Mouse (Mus musculus): Measurements from ENCODE around the gene Lamtor3. TPM values are rescaled to one million over a fixed set of nuclear protein-coding genes. Genes with fewer than 3 reads are reported as not detected.
A peak's percentile ranks its signal among the peaks of the same experiment; 100 is the strongest.

The Lamtor3 gene
- total and polyA plus RNA-seq, 3 experiments = 77.5 to 88.3 TPM; not detected in 1

- H3K27me3 ChIP-seq (ENCODE audit: control insufficient read depth in 1 of 2, insufficient read depth in 2 of 2, low read length in 2 of 2) = no peaks in the 10 kb centered on the region
- H3K36me3 ChIP-seq (ENCODE audit: control insufficient read depth in 1 of 2, insufficient read depth in 2 of 2, low read length in 2 of 2) = peaks cover 0 to 2% of the 10 kb centered on the region in 2 experiments; a peak in 3 of 4 replicates
- H3K9ac ChIP-seq (ENCODE audit: control insufficient read depth, low read depth, low read length, poor library complexity, severe bottlenecking) = no peak overlapping the region
- no peaks in the 10 kb centered on the region for H3K79me2 ChIP-seq (ENCODE audit: control insufficient read depth, insufficient read depth, low read length, poor library complexity)
- TF ChIP-seq RCOR1 (IDR thresholded peaks at IDR 0.05; ENCODE audit: low read depth, low read length) (0 out of 2 replicates have a peak, but pooled peaks have one; percentile 35), ZNF384 (IDR thresholded peaks at IDR 0.05; ENCODE audit: low read depth, low read length) (peak; percentile 70; the same call in 1 of the 2 replicates), TBP (IDR thresholded peaks at IDR 0.05; ENCODE audit: low read depth, low read length) (no peak)
- no peak overlapping the region for H3K4me3 ChIP-seq (ENCODE audit: control insufficient read depth in 1 of 2, insufficient read depth in 1 of 2, low read depth in 2 of 2, low read length in 2 of 2)
- no peaks in the 10 kb centered on the region for H3K9me3 ChIP-seq (replicated peaks; ENCODE audit: insufficient read depth, low read length)
- no peak overlapping the region for H3K27ac ChIP-seq (ENCODE audit: control insufficient read depth, low read depth, low read length)
- DNase-seq (ENCODE audit: low read depth, low spot score) = no peak
- peaks cover 4 to 6% of the 10 kb centered on the region in 2 experiments; a peak in 3 of 4 replicates for H3K4me1 ChIP-seq (ENCODE audit: control insufficient read depth in 1 of 2, insufficient read depth in 2 of 2, low read length in 2 of 2)
These were observed 38.1 kb upstream of the Lamtor3 start for GRCm38 (mm10) chr3:137880109-137880748.

GRCm38 (mm10) chr3:137881093-137881492 is 37.2 kb upstream of the Lamtor3 start:
- peaks cover 0 to 2% of the 10 kb centered on the region in 2 experiments for H3K36me3 ChIP-seq (ENCODE audit: control insufficient read depth in 1 of 2, insufficient read depth in 2 of 2, low read length in 2 of 2)
- no peaks in the 10 kb centered on the region for H3K79me2 ChIP-seq (ENCODE audit: control insufficient read depth, insufficient read depth, low read length, poor library complexity)
- H3K9ac ChIP-seq (ENCODE audit: control insufficient read depth, low read depth, low read length, poor library complexity, severe bottlenecking) = no peak overlapping the region
- H3K4me1 ChIP-seq (ENCODE audit: control insufficient read depth in 1 of 2, insufficient read depth in 2 of 2, low read length in 2 of 2) = peaks cover 4 to 6% of the 10 kb centered on the region in 2 experiments; a peak in 3 of 4 replicates
- DNase-seq (ENCODE audit: low read depth, low spot score) = no peak
- no peaks in the 10 kb centered on the region for H3K27me3 ChIP-seq (ENCODE audit: control insufficient read depth in 1 of 2, insufficient read depth in 2 of 2, low read length in 2 of 2)
- no peaks in the 10 kb centered on the region for H3K9me3 ChIP-seq (replicated peaks; ENCODE audit: insufficient read depth, low read length)
- no peak overlapping the region for H3K27ac ChIP-seq (ENCODE audit: control insufficient read depth, low read depth, low read length)
- H3K4me3 ChIP-seq (ENCODE audit: control insufficient read depth in 1 of 2, insufficient read depth in 1 of 2, low read depth in 2 of 2, low read length in 2 of 2) = no peak overlapping the region
- TF ChIP-seq RCOR1 (IDR thresholded peaks at IDR 0.05; ENCODE audit: low read depth, low read length) = no peak
- TF ChIP-seq MAFK (IDR thresholded peaks at IDR 0.05; ENCODE audit: borderline replicate concordance, low read depth, low read length) = peak; percentile 59; the same call in 1 of the 2 replicates

- Histone ChIP-seq H3K4me3 (ENCODE audit: control insufficient read depth in 1 of 2, insufficient read depth in 1 of 2, low read depth in 2 of 2, low read length in 2 of 2) (no peak overlapping the region), H3K27me3 (ENCODE audit: control insufficient read depth in 1 of 2, insufficient read depth in 2 of 2, low read length in 2 of 2) (no peaks in the 10 kb centered on the region), H3K4me1 (ENCODE audit: control insufficient read depth in 1 of 2, insufficient read depth in 2 of 2, low read length in 2 of 2) (peaks cover 3% of the 10 kb centered on the region in 2 experiments; a peak in 3 of 4 replicates), H3K9me3 (replicated peaks; ENCODE audit: insufficient read depth, low read length) (no peaks in the 10 kb centered on the region), H3K27ac (ENCODE audit: control insufficient read depth, low read depth, low read length) (no peak overlapping the region), H3K79me2 (ENCODE audit: control insufficient read depth, insufficient read depth, low read length, poor library complexity) (no peaks in the 10 kb centered on the region), H3K36me3 (ENCODE audit: control insufficient read depth in 1 of 2, insufficient read depth in 2 of 2, low read length in 2 of 2) (peaks cover 2 to 3% of the 10 kb centered on the region in 2 experiments), H3K9ac (ENCODE audit: control insufficient read depth, low read depth, low read length, poor library complexity, severe bottlenecking) (no peak overlapping the region)
- TF ChIP-seq RAD21 (IDR thresholded peaks at IDR 0.05; ENCODE audit: low read depth, low read length) (no peak), USF2 (IDR thresholded peaks at IDR 0.05; ENCODE audit: borderline replicate concordance in 1 of 2, insufficient read depth in 1 of 2, low read depth in 1 of 2, low read length in 2 of 2) (no peak), POLR2AphosphoS2 (IDR thresholded peaks at IDR 0.05; ENCODE audit: low read length) (no peak), SIN3A (IDR thresholded peaks at IDR 0.05; ENCODE audit: low read length) (no peak), TCF12 (IDR thresholded peaks at IDR 0.05; ENCODE audit: low read depth, low read length) (no peak), SMC3 (IDR thresholded peaks at IDR 0.05; ENCODE audit: low read depth, low read length) (no peak), GATA1 (IDR thresholded peaks at IDR 0.05; ENCODE audit: low read depth, low read length) (no peak), MAX (IDR thresholded peaks at IDR 0.05; ENCODE audit: low read length) (no peak), ZC3H11A (IDR thresholded peaks at IDR 0.05; ENCODE audit: low read depth, low read length) (no peak), MAZ (IDR thresholded peaks at IDR 0.05; ENCODE audit: low read depth, low read length) (no peak)
- no peak for DNase-seq (ENCODE audit: low read depth, low spot score)
These were observed 30.3 kb upstream of the Lamtor3 start for GRCm38 (mm10) chr3:137887961-137888360.
